Mouse (Mus musculus) limb, embryonic 11.5 days (tissue): ENCODE measurements around the gene Gosr2. TPM values are rescaled to one million over a fixed set of nuclear protein-coding genes. Genes with fewer than 3 reads are reported as not detected.

Experiments used
- ATAC-seq: fragments of 200-750 bp; cut with Nextera tagmentation; 2 replicates; pipeline ENCODE4 v1.8.0; 2017; ENCODE audit warnings: low read depth; ENCODE audit not compliant: insufficient number of reproducible peaks, low FRiP score, low TSS enrichment
- DNase-seq: peaks from one replicate; pipeline ENCODE4 v3.0.0-alpha.2; 2015; ENCODE audit warnings: low spot score
- H3K27ac ChIP-seq: fragments of 300-500 bp; sonication (generic); replicated peaks from 2 replicates; pipeline ENCODE4 v1.5.1; 2014; ENCODE audit warnings: low read depth, mild to moderate bottlenecking, low read length
- H3K27me3 ChIP-seq: fragments of 300-500 bp; sonication (generic); 2 replicates; pipeline ENCODE4 v1.6.1; 2014; ENCODE audit warnings: mild to moderate bottlenecking, low read length, mixed read lengths; ENCODE audit not compliant: control insufficient read depth, insufficient read depth
- H3K36me3 ChIP-seq: fragments of 300-500 bp; sonication (generic); 2 replicates; pipeline ENCODE4 v1.6.1; 2014; ENCODE audit warnings: mild to moderate bottlenecking, low read length, moderate library complexity, mixed read lengths; ENCODE audit not compliant: control insufficient read depth, insufficient read depth
- H3K4me1 ChIP-seq: fragments of 300-500 bp; sonication (generic); 2 replicates; pipeline ENCODE4 v1.6.1; 2014; ENCODE audit warnings: low read length, mixed read lengths; ENCODE audit not compliant: control insufficient read depth, insufficient read depth
- H3K4me2 ChIP-seq: fragments of 300-500 bp; sonication (generic); 2 replicates; pipeline ENCODE4 v1.6.1; 2014; ENCODE audit warnings: low read depth, mild to moderate bottlenecking, moderate library complexity; ENCODE audit not compliant: severe bottlenecking
- H3K4me3 ChIP-seq: fragments of 300-500 bp; sonication (generic); 2 replicates; pipeline ENCODE4 v1.5.1; 2014; ENCODE audit warnings: low read depth, low read length
- H3K9ac ChIP-seq: fragments of 300-500 bp; sonication (generic); 2 replicates; pipeline ENCODE4 v1.6.1; 2014; ENCODE audit warnings: mild to moderate bottlenecking, low read length
- H3K9me3 ChIP-seq: fragments of 300-500 bp; sonication (generic); 2 replicates; pipeline ENCODE4 v1.6.1; 2016; ENCODE audit warnings: low read length; ENCODE audit not compliant: control insufficient read depth
- WGBS: fragments of 180-500 bp; shearing (Covaris S2); extraction: QIAGEN DNeasy Blood & Tissue Kit; methylation state at CpG from one replicate; pipeline ENCODE4 v1.1.7; 2014; 5-methylcytosine and 5-hydroxymethylcytosine counted together
- polyA plus RNA-seq: library from polyadenylated mRNA; unstranded; fragments of >200 nt; fragmentation: Nextera tagmentation; extraction: Ambion mirVana; gene quantifications from 2 replicates; pipeline ENCODE4 v1.2.1, GENCODE M21; 2014

Gene Gosr2
- polyA plus RNA-seq, 1 experiment from 2014 or later, result 83.2 TPM

DNA sequence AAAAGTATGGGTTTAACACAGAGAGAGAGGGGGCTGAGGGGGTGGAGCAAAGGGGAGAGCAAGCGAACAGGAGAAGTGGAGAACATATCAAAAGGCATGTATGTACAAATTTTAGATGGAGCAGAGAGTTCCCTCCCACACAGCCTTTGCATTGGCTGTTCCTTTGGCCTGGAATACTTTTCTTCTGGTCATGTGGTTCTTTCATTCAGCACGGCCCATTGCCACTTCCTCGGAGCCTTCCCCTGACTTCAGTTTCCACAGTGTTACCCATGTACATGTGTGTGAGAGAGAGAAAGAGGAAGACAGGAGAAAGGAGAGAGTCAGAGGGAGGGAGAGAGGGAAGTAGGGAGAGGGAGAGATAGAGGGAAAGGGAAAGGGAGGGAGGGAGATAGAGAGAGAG is 62.2 kb downstream of the Gosr2 start:
- no peak overlapping the region for H3K4me3 ChIP-seq
- no peak for DNase-seq
- H3K9me3 ChIP-seq, result no peaks in the 10 kb centered on the region
- 78% methylated on average over 3 of the region's 3 CpGs for WGBS
- H3K4me2 ChIP-seq, result no peak overlapping the region
- H3K36me3 ChIP-seq, result no peaks in the 10 kb centered on the region
- no peak for ATAC-seq
- 0 out of 2 replicates have a peak, but pooled peaks cover 3% of the 10 kb centered on the region for H3K27me3 ChIP-seq
- no peaks in the 10 kb centered on the region for H3K4me1 ChIP-seq
- H3K27ac ChIP-seq, result no peak overlapping the region
- no peak overlapping the region for H3K9ac ChIP-seq

- H3K4me3 ChIP-seq, result no peak overlapping the region
- no peaks in the 10 kb centered on the region for H3K4me1 ChIP-seq
- no peak overlapping the region for H3K9ac ChIP-seq
- no peak overlapping the region for H3K4me2 ChIP-seq
- ATAC-seq, result no peak
- H3K27me3 ChIP-seq, result 0 out of 2 replicates have a peak, but pooled peaks cover 3% of the 10 kb centered on the region
- no peaks in the 10 kb centered on the region for H3K9me3 ChIP-seq
- WGBS, result 84% methylated on average over 7 of the region's 7 CpGs
- no peak for DNase-seq
- no peak overlapping the region for H3K27ac ChIP-seq
- no peaks in the 10 kb centered on the region for H3K36me3 ChIP-seq
Observed at GRCm38 (mm10) chr11:103634806-103635205, 62.9 kb downstream of the Gosr2 start.

GRCm38 (mm10) chr11:103627453-103627852 is 70.2 kb downstream of the Gosr2 start:
- ATAC-seq, result no peak
- Histone ChIP-seq H3K4me3 (no peak overlapping the region), H3K4me1 (no peaks in the 10 kb centered on the region), H3K4me2 (no peak overlapping the region), H3K27me3 (no peaks in the 10 kb centered on the region), H3K27ac (no peak overlapping the region), H3K9ac (no peak overlapping the region), H3K9me3 (no peaks in the 10 kb centered on the region), H3K36me3 (no peaks in the 10 kb centered on the region)
- no peak for DNase-seq
- 80% methylated on average over 23 of the region's 23 CpGs for WGBS

Other genes starting within 250 kb of the Gosr2 start
- gene Lrrc37a, start 193.3 kb downstream of the Gosr2 start, polyA plus RNA-seq, result not detected in 2 replicates
- not detected in 2 replicates for gene Gm884, start 76.8 kb downstream of the Gosr2 start, polyA plus RNA-seq
- not detected in 2 replicates for gene Lyzl6, start 59.0 kb downstream of the Gosr2 start, polyA plus RNA-seq
- not detected in 2 replicates for gene Rprml, start 48.3 kb downstream of the Gosr2 start, polyA plus RNA-seq
- gene Wnt9b, start 51.9 kb upstream of the Gosr2 start, polyA plus RNA-seq, result 0.73 and 1.0 TPM in 2 replicates
- 5.1 and 6.1 TPM in 2 replicates for gene Wnt3, start 76.3 kb upstream of the Gosr2 start, polyA plus RNA-seq